Mouse (Mus musculus): ENCODE measurements at regions not wholly inside any gene's neighbourhood (a gene's known extent, or its start where the extent isn't known, plus 50 kb on each side); places are given as distances from the start of the nearest gene placed in this dataset.
A peak's percentile ranks its signal among the peaks of the same experiment; 100 is the strongest.

- TF ChIP-seq MAX (IDR thresholded peaks at IDR 0.05) (no peak), CTCF (IDR thresholded peaks at IDR 0.05; ENCODE audit: control insufficient read depth, insufficient read depth, insufficient read length) (no peak), CEBPB (IDR thresholded peaks at IDR 0.05; ENCODE audit: low read depth) (no peak), USF1 (IDR thresholded peaks at IDR 0.05; ENCODE audit: low read depth) (no peak), MYOG (IDR thresholded peaks at IDR 0.05; ENCODE audit: control insufficient read depth, extremely low read depth, insufficient read length) (no peak), MYOD1 (IDR thresholded peaks at IDR 0.05; ENCODE audit: control insufficient read depth, insufficient read length, low read depth) (no peak), FOSL1 (IDR thresholded peaks at IDR 0.05; ENCODE audit: insufficient read depth, low read length, poor library complexity, severe bottlenecking) (no peak)
- H3K4me3 ChIP-seq (ENCODE audit: insufficient read depth, poor library complexity, severe bottlenecking), result no peak overlapping the region
- H3K79me3 ChIP-seq (ENCODE audit: low read depth), result no peaks in the 10 kb centered on the region
Observed at GRCm38 (mm10) chr13:53543291-53543690, 70.4 kb upstream of the Msx2 start.

GRCm38 (mm10) chr13:53539797-53540196, 66.9 kb upstream of the Msx2 start:
- Histone ChIP-seq H3K4me3 (ENCODE audit: insufficient read depth, poor library complexity, severe bottlenecking) (no peak overlapping the region), H3ac (ENCODE audit: control insufficient read depth, insufficient read length, low read depth) (no peak overlapping the region), H3K79me2 (ENCODE audit: control insufficient read depth, insufficient read depth) (no peaks in the 10 kb centered on the region), H3K79me3 (ENCODE audit: low read depth) (no peaks in the 10 kb centered on the region), H3K27me3 (ENCODE audit: control insufficient read depth, insufficient read depth, insufficient read length) (no peaks in the 10 kb centered on the region), H3K36me3 (ENCODE audit: control insufficient read depth, insufficient read depth) (no peaks in the 10 kb centered on the region)
- TF ChIP-seq FOSL1 (IDR thresholded peaks at IDR 0.05; ENCODE audit: insufficient read depth, low read length, poor library complexity, severe bottlenecking), result no peak
- TF ChIP-seq CTCF (IDR thresholded peaks at IDR 0.05; ENCODE audit: control insufficient read depth, insufficient read depth, insufficient read length), result no peak
- no peak for TF ChIP-seq USF1 (IDR thresholded peaks at IDR 0.05; ENCODE audit: low read depth)
- TF ChIP-seq MYOG (IDR thresholded peaks at IDR 0.05; ENCODE audit: control insufficient read depth, extremely low read depth, insufficient read length), result no peak
- no peak for TF ChIP-seq MYOD1 (IDR thresholded peaks at IDR 0.05; ENCODE audit: control insufficient read depth, insufficient read length, low read depth)
- TF ChIP-seq MAX (IDR thresholded peaks at IDR 0.05), result no peak
- TF ChIP-seq CEBPB (IDR thresholded peaks at IDR 0.05; ENCODE audit: low read depth), result no peak

More at GRCm38 (mm10) chr13:53543291-53543690, 70.4 kb upstream of the Msx2 start:
- H3K79me2 ChIP-seq (ENCODE audit: control insufficient read depth, insufficient read depth), result no peaks in the 10 kb centered on the region
- no peaks in the 10 kb centered on the region for H3K27me3 ChIP-seq (ENCODE audit: control insufficient read depth, insufficient read depth, insufficient read length)
- H3ac ChIP-seq (ENCODE audit: control insufficient read depth, insufficient read length, low read depth), result no peak overlapping the region
- H3K36me3 ChIP-seq (ENCODE audit: control insufficient read depth, insufficient read depth), result no peaks in the 10 kb centered on the region

DNA sequence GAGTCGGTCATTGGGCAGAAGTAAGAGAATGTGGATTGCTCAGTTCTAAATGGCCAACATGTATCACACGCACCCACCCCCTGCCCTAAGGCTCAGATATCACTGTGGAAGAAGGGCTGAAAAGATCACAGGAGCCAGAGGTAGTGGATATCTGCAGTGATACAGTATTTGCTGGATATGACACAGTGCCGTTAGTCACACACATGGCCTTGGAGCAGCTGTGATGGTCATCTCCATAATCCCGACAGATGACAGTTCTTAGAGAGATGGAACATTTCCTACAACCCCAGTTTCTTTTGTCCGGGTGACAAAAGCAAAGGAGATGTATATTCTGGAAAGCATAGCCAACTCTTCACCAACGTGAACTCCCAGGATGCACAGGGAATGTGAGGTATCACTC, 65.1 kb upstream of the Msx2 start:
- H3K27me3 ChIP-seq (ENCODE audit: control insufficient read depth, insufficient read depth, insufficient read length), result no peaks in the 10 kb centered on the region
- H3K79me2 ChIP-seq (ENCODE audit: control insufficient read depth, insufficient read depth), result no peaks in the 10 kb centered on the region
- TF ChIP-seq MYOG (IDR thresholded peaks at IDR 0.05; ENCODE audit: control insufficient read depth, extremely low read depth, insufficient read length), result no peak
- peak; percentile 71 for TF ChIP-seq MYOD1 (IDR thresholded peaks at IDR 0.05; ENCODE audit: control insufficient read depth, insufficient read length, low read depth)
- no peak for TF ChIP-seq MAX (IDR thresholded peaks at IDR 0.05)
- TF ChIP-seq CEBPB (IDR thresholded peaks at IDR 0.05; ENCODE audit: low read depth), result no peak
- no peak overlapping the region for H3K4me3 ChIP-seq (ENCODE audit: insufficient read depth, poor library complexity, severe bottlenecking)
- H3K36me3 ChIP-seq (ENCODE audit: control insufficient read depth, insufficient read depth), result no peaks in the 10 kb centered on the region
- no peaks in the 10 kb centered on the region for H3K79me3 ChIP-seq (ENCODE audit: low read depth)
- H3ac ChIP-seq (ENCODE audit: control insufficient read depth, insufficient read length, low read depth), result no peak overlapping the region

- H3K79me3 ChIP-seq (ENCODE audit: low read depth), result no peaks in the 10 kb centered on the region
- no peak for TF ChIP-seq MYOG (IDR thresholded peaks at IDR 0.05; ENCODE audit: control insufficient read depth, extremely low read depth, insufficient read length)
- no peak for TF ChIP-seq CTCF (IDR thresholded peaks at IDR 0.05; ENCODE audit: control insufficient read depth, insufficient read depth, insufficient read length)
- TF ChIP-seq MAX (IDR thresholded peaks at IDR 0.05), result no peak
- TF ChIP-seq MYOD1 (IDR thresholded peaks at IDR 0.05; ENCODE audit: control insufficient read depth, insufficient read length, low read depth), result no peak
- no peak for TF ChIP-seq CEBPB (IDR thresholded peaks at IDR 0.05; ENCODE audit: low read depth)
- no peak for TF ChIP-seq USF1 (IDR thresholded peaks at IDR 0.05; ENCODE audit: low read depth)
- TF ChIP-seq FOSL1 (IDR thresholded peaks at IDR 0.05; ENCODE audit: insufficient read depth, low read length, poor library complexity, severe bottlenecking), result no peak
- H3K4me3 ChIP-seq (ENCODE audit: insufficient read depth, poor library complexity, severe bottlenecking), result no peak overlapping the region
Observed at GRCm38 (mm10) chr13:53535781-53536425, 63.0 kb upstream of the Msx2 start.

DNA sequence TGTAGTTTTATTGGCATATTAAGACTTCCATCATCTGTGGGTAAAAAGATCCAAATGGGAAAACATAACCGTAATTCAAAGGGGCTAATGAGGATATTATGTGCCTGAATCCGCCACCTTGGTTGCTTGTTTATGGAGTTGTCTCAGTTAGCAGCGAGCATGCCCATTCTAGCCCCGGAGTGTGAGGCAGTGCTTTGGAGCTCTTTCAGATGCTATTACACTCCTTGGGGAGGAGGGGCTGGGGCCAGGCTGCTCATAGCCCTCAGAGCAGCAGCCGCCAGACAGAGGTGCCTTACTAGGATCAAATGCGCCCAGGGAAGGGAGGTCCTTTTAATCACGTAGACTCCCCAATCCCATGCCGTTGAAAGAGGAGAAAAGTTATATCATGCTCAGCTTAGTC, 60.9 kb upstream of the Msx2 start:
- Histone ChIP-seq H3K36me3 (ENCODE audit: control insufficient read depth, insufficient read depth) (no peaks in the 10 kb centered on the region), H3K4me3 (ENCODE audit: insufficient read depth, poor library complexity, severe bottlenecking) (no peak overlapping the region), H3K27me3 (ENCODE audit: control insufficient read depth, insufficient read depth, insufficient read length) (peaks cover 4% of the 10 kb centered on the region), H3K79me3 (ENCODE audit: low read depth) (no peaks in the 10 kb centered on the region), H3ac (ENCODE audit: control insufficient read depth, insufficient read length, low read depth) (no peak overlapping the region), H3K79me2 (ENCODE audit: control insufficient read depth, insufficient read depth) (no peaks in the 10 kb centered on the region)
- TF ChIP-seq CTCF (IDR thresholded peaks at IDR 0.05; ENCODE audit: control insufficient read depth, insufficient read depth, insufficient read length) (no peak), FOSL1 (IDR thresholded peaks at IDR 0.05; ENCODE audit: insufficient read depth, low read length, poor library complexity, severe bottlenecking) (no peak)

More at GRCm38 (mm10) chr13:53535781-53536425, 63.0 kb upstream of the Msx2 start:
- H3K36me3 ChIP-seq (ENCODE audit: control insufficient read depth, insufficient read depth), result no peaks in the 10 kb centered on the region
- no peaks in the 10 kb centered on the region for H3K27me3 ChIP-seq (ENCODE audit: control insufficient read depth, insufficient read depth, insufficient read length)
- no peak overlapping the region for H3ac ChIP-seq (ENCODE audit: control insufficient read depth, insufficient read length, low read depth)
- H3K79me2 ChIP-seq (ENCODE audit: control insufficient read depth, insufficient read depth), result no peaks in the 10 kb centered on the region

- Histone ChIP-seq H3K36me3 (ENCODE audit: control insufficient read depth, insufficient read depth) (no peaks in the 10 kb centered on the region), H3ac (ENCODE audit: control insufficient read depth, insufficient read length, low read depth) (no peak overlapping the region), H3K79me3 (ENCODE audit: low read depth) (no peaks in the 10 kb centered on the region), H3K4me3 (ENCODE audit: insufficient read depth, poor library complexity, severe bottlenecking) (no peak overlapping the region), H3K79me2 (ENCODE audit: control insufficient read depth, insufficient read depth) (no peaks in the 10 kb centered on the region), H3K27me3 (ENCODE audit: control insufficient read depth, insufficient read depth, insufficient read length) (peaks cover 4% of the 10 kb centered on the region)
- no peak for TF ChIP-seq MAX (IDR thresholded peaks at IDR 0.05)
- no peak for TF ChIP-seq MYOD1 (IDR thresholded peaks at IDR 0.05; ENCODE audit: control insufficient read depth, insufficient read length, low read depth)
- TF ChIP-seq CEBPB (IDR thresholded peaks at IDR 0.05; ENCODE audit: low read depth), result no peak
- no peak for TF ChIP-seq CTCF (IDR thresholded peaks at IDR 0.05; ENCODE audit: control insufficient read depth, insufficient read depth, insufficient read length)
- no peak for TF ChIP-seq USF1 (IDR thresholded peaks at IDR 0.05; ENCODE audit: low read depth)
- no peak for TF ChIP-seq FOSL1 (IDR thresholded peaks at IDR 0.05; ENCODE audit: insufficient read depth, low read length, poor library complexity, severe bottlenecking)
- no peak for TF ChIP-seq MYOG (IDR thresholded peaks at IDR 0.05; ENCODE audit: control insufficient read depth, extremely low read depth, insufficient read length)
Observed at GRCm38 (mm10) chr13:53526880-53527279, 54.0 kb upstream of the Msx2 start.

Measured in C2C12 (cell line).